Mouse (Mus musculus) E14TG2a.4 (cell line): ENCODE results near the gene Actr3.

Source experiments
- CTCF ChIP-seq: conservative IDR thresholded peaks from 2 replicates; pipeline ENCODE4 v1.5.1; 2014; ENCODE audit warnings: low read length
- NANOG ChIP-seq: IDR thresholded peaks from 2 replicates; pipeline ENCODE4 v1.6.1; 2014; ENCODE audit warnings: borderline replicate concordance, low read length, mixed read lengths
- POU5F1 ChIP-seq: IDR thresholded peaks from 2 replicates; pipeline ENCODE4 v1.6.1; 2014; ENCODE audit warnings: low read length, borderline replicate concordance

DNA sequence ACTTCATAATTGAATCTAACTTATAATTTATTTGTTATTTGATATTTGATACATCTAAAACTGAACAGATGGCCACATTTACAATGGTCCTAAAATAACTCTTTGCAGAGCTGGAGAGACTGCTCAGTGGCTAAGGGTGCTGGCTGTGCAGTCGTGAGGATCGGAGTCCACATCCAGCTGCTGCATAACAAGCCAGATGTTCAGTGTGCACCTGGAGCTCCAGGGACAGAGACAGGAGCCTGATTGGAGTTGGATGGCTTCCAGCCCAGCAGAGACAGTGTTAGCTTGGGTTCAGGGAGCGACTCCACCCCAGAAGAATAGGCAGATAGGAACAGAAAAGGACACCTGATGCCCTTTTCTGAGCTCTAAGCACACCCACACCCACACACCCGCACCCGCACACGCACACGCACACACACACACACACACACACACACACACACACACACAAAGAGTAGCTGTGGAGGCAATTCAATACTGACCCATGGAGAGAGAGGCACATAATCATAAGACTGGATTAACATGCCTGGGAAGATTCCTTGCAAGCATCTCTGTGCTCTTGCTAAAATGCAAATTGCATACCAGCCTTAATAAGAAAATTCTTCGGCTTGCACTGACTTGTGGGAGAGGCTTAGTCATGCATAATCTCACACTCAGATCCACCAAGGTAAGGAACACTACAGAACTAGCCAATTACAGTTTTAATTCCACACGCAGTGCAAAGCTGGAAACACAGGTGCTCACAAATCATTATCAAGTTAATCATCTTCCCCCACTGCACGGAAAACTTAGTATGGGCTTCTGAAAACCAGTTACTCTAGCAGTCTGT, 47.1 kb upstream of the Actr3 start:
- TF ChIP-seq NANOG (no peak), CTCF (no peak), POU5F1 (no peak)
